Mouse (Mus musculus) myocyte (in vitro differentiated cells): ENCODE measurements at regions not wholly inside any gene's neighbourhood (a gene's known extent, or its start where the extent isn't known, plus 50 kb on each side); places are given as distances from the start of the nearest gene placed in this dataset.

Experiments
- POLR2A ChIP-seq: IDR thresholded peaks from one replicate; pipeline ENCODE4 v1.6.1; 2011; ENCODE audit warnings: low read depth, mild to moderate bottlenecking, control low read depth, moderate library complexity; ENCODE audit not compliant: insufficient read length
- USF1 ChIP-seq: IDR thresholded peaks from one replicate; pipeline ENCODE4 v1.6.1; 2011; ENCODE audit warnings: low read depth, mild to moderate bottlenecking, control low read depth, moderate library complexity

DNA sequence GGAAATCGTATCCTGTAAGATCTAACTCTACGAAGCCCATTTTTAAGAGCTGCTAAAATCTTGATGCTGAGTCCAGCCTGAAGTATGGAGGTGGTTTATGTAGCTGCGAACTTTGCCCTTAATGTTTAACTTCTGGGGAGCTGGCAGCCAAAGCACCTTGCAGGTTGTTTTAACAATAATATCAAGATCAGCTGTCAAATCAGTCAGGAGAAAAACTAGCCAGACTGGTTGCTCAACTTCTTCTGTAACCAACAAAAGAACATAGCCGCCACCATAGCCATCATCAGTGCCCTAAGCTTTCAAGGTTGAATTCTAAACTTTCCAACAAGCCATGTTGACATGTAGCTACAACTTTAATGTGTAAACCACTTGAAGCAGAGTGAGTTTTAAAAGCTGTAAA lies 184.1 kb downstream of the Dmrt2 start:
- TF ChIP-seq POLR2A, result no peak
- no peak for TF ChIP-seq USF1
